Mouse (Mus musculus): ENCODE results near the gene Ccdc171. TPM values are rescaled to one million over a fixed set of nuclear protein-coding genes. Genes with fewer than 3 reads are reported as not detected.
"Not testable (repeated sequence)": the region's sequence is repeated elsewhere in the genome, so short reads cannot be mapped to it uniquely, and the experiment has no call there.

Ccdc171 gene
- polyA plus RNA-seq, 1 experiment from 2014 or later, result 6.5 TPM

- no peaks in the 10 kb centered on the region for H3K4me1 ChIP-seq (ENCODE audit: control insufficient read depth, insufficient read depth, low read length)
- H3K4me3 ChIP-seq (ENCODE audit: low read depth, low read length), result no peak overlapping the region
- H3K27ac ChIP-seq (ENCODE audit: low read length), result no peak overlapping the region
- H3K27me3 ChIP-seq (ENCODE audit: control insufficient read depth, insufficient read depth, low read length), result no peaks in the 10 kb centered on the region
- no peaks in the 10 kb centered on the region for H3K36me3 ChIP-seq (ENCODE audit: control insufficient read depth, insufficient read depth, low read length)
- H3K4me2 ChIP-seq (replicated peaks; ENCODE audit: low read depth, low read length), result no peak overlapping the region
- no peak overlapping the region for H3K9ac ChIP-seq (replicated peaks; ENCODE audit: low read depth, low read length)
- 58% methylated on average over 2 of the region's 2 CpGs for WGBS
- H3K9me3 ChIP-seq (ENCODE audit: control insufficient read depth, low read depth, low read length), result no peaks in the 10 kb centered on the region
- ATAC-seq (ENCODE audit: insufficient number of reproducible peaks, insufficient read depth, low FRiP score, low read depth), result no peak
Observed at GRCm38 (mm10) chr4:83669552-83669951, 144.2 kb downstream of the Ccdc171 start.

DNA sequence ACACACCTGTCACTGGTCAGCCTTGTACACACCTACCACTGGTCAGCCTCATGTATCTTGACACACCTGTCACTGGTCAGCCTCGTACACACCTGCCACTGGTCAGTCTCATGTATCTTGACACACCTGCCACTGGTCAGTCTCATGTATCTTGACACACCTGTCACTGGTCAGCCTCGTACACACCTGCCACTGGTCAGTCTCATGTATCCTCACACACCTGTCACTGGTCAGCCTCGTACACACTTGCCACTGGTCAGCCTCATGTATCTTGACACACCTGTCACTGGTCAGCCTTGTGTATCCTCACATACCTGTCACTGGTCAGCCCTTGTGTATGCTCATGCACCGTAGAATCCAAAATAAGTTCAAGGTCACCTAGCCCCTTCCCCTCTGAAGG lies 150.0 kb downstream of the Ccdc171 start:
- ATAC-seq (ENCODE audit: insufficient number of reproducible peaks, insufficient read depth, low FRiP score, low read depth); H3K4me1 ChIP-seq (ENCODE audit: control insufficient read depth, insufficient read depth, low read length); H3K36me3 ChIP-seq (ENCODE audit: control insufficient read depth, insufficient read depth, low read length); H3K27me3 ChIP-seq (ENCODE audit: control insufficient read depth, insufficient read depth, low read length); H3K27ac ChIP-seq (ENCODE audit: low read length); H3K9ac ChIP-seq (replicated peaks; ENCODE audit: low read depth, low read length); H3K9me3 ChIP-seq (ENCODE audit: control insufficient read depth, low read depth, low read length); H3K4me2 ChIP-seq (replicated peaks; ENCODE audit: low read depth, low read length); H3K4me3 ChIP-seq (ENCODE audit: low read depth, low read length): not testable (repeated sequence)
- 88% methylated on average over 4 of the region's 4 CpGs for WGBS

- Histone ChIP-seq H3K9me3 (ENCODE audit: control insufficient read depth, low read depth, low read length) (0 out of 2 replicates have a peak, but pooled peaks cover 4% of the 10 kb centered on the region), H3K4me3 (ENCODE audit: low read depth, low read length) (no peak overlapping the region), H3K4me1 (ENCODE audit: control insufficient read depth, insufficient read depth, low read length) (no peaks in the 10 kb centered on the region), H3K27ac (ENCODE audit: low read length) (no peak overlapping the region), H3K9ac (replicated peaks; ENCODE audit: low read depth, low read length) (no peak overlapping the region), H3K27me3 (ENCODE audit: control insufficient read depth, insufficient read depth, low read length) (no peaks in the 10 kb centered on the region), H3K36me3 (ENCODE audit: control insufficient read depth, insufficient read depth, low read length) (no peaks in the 10 kb centered on the region), H3K4me2 (replicated peaks; ENCODE audit: low read depth, low read length) (no peak overlapping the region)
- WGBS, result 90% methylated on average over 4 of the region's 4 CpGs
- no peak for ATAC-seq (ENCODE audit: insufficient number of reproducible peaks, insufficient read depth, low FRiP score, low read depth)
Observed at GRCm38 (mm10) chr4:83676444-83676843, 151.1 kb downstream of the Ccdc171 start.

- 91% methylated on average over 14 of the region's 14 CpGs for WGBS
- no peak overlapping the region for H3K4me3 ChIP-seq (ENCODE audit: low read depth, low read length)
- H3K9ac ChIP-seq (replicated peaks; ENCODE audit: low read depth, low read length), result no peak overlapping the region
- H3K36me3 ChIP-seq (ENCODE audit: control insufficient read depth, insufficient read depth, low read length), result no peaks in the 10 kb centered on the region
- no peaks in the 10 kb centered on the region for H3K4me1 ChIP-seq (ENCODE audit: control insufficient read depth, insufficient read depth, low read length)
- no peaks in the 10 kb centered on the region for H3K9me3 ChIP-seq (ENCODE audit: control insufficient read depth, low read depth, low read length)
- no peak overlapping the region for H3K27ac ChIP-seq (ENCODE audit: low read length)
- H3K27me3 ChIP-seq (ENCODE audit: control insufficient read depth, insufficient read depth, low read length), result no peaks in the 10 kb centered on the region
- ATAC-seq (ENCODE audit: insufficient number of reproducible peaks, insufficient read depth, low FRiP score, low read depth), result no peak
- no peak overlapping the region for H3K4me2 ChIP-seq (replicated peaks; ENCODE audit: low read depth, low read length)
Observed at GRCm38 (mm10) chr4:83681081-83681480, 155.7 kb downstream of the Ccdc171 start.

- H3K4me1 ChIP-seq (ENCODE audit: control insufficient read depth, insufficient read depth, low read length), result no peaks in the 10 kb centered on the region
- H3K9me3 ChIP-seq (ENCODE audit: control insufficient read depth, low read depth, low read length), result no peaks in the 10 kb centered on the region
Observed at GRCm38 (mm10) chr4:83682866-83683265, 157.5 kb downstream of the Ccdc171 start.

GRCm38 (mm10) chr4:83700190-83700589 lies 174.8 kb downstream of the Ccdc171 start:
- Histone ChIP-seq H3K27me3 (ENCODE audit: control insufficient read depth, insufficient read depth, low read length) (no peaks in the 10 kb centered on the region), H3K9me3 (ENCODE audit: control insufficient read depth, low read depth, low read length) (no peaks in the 10 kb centered on the region)

More at GRCm38 (mm10) chr4:83682866-83683265, 157.5 kb downstream of the Ccdc171 start:
- H3K4me2 ChIP-seq (replicated peaks; ENCODE audit: low read depth, low read length), result no peak overlapping the region
- no peak overlapping the region for H3K4me3 ChIP-seq (ENCODE audit: low read depth, low read length)
- H3K27me3 ChIP-seq (ENCODE audit: control insufficient read depth, insufficient read depth, low read length), result no peaks in the 10 kb centered on the region
- no peaks in the 10 kb centered on the region for H3K36me3 ChIP-seq (ENCODE audit: control insufficient read depth, insufficient read depth, low read length)
- no peak overlapping the region for H3K27ac ChIP-seq (ENCODE audit: low read length)
- no peak for ATAC-seq (ENCODE audit: insufficient number of reproducible peaks, insufficient read depth, low FRiP score, low read depth)
- no peak overlapping the region for H3K9ac ChIP-seq (replicated peaks; ENCODE audit: low read depth, low read length)
- WGBS, result 84% methylated on average over 7 of the region's 7 CpGs

GRCm38 (mm10) chr4:83716996-83717395 lies 191.7 kb downstream of the Ccdc171 start:
- Histone ChIP-seq H3K4me1 (ENCODE audit: control insufficient read depth, insufficient read depth, low read length) (no peaks in the 10 kb centered on the region), H3K4me2 (replicated peaks; ENCODE audit: low read depth, low read length) (no peak overlapping the region), H3K9ac (replicated peaks; ENCODE audit: low read depth, low read length) (no peak overlapping the region), H3K4me3 (ENCODE audit: low read depth, low read length) (no peak overlapping the region), H3K27me3 (ENCODE audit: control insufficient read depth, insufficient read depth, low read length) (no peaks in the 10 kb centered on the region), H3K9me3 (ENCODE audit: control insufficient read depth, low read depth, low read length) (no peaks in the 10 kb centered on the region), H3K27ac (ENCODE audit: low read length) (no peak overlapping the region), H3K36me3 (ENCODE audit: control insufficient read depth, insufficient read depth, low read length) (no peaks in the 10 kb centered on the region)
- ATAC-seq (ENCODE audit: insufficient number of reproducible peaks, insufficient read depth, low FRiP score, low read depth), result no peak
- 83% methylated on average over 1 of the region's 1 CpGs for WGBS

More at GRCm38 (mm10) chr4:83700190-83700589, 174.8 kb downstream of the Ccdc171 start:
- Histone ChIP-seq H3K4me2 (replicated peaks; ENCODE audit: low read depth, low read length) (no peak overlapping the region), H3K36me3 (ENCODE audit: control insufficient read depth, insufficient read depth, low read length) (no peaks in the 10 kb centered on the region), H3K4me1 (ENCODE audit: control insufficient read depth, insufficient read depth, low read length) (no peaks in the 10 kb centered on the region), H3K4me3 (ENCODE audit: low read depth, low read length) (no peak overlapping the region), H3K9ac (replicated peaks; ENCODE audit: low read depth, low read length) (no peak overlapping the region), H3K27ac (ENCODE audit: low read length) (no peak overlapping the region)
- WGBS, result 58% methylated on average over 3 of the region's 3 CpGs
- no peak for ATAC-seq (ENCODE audit: insufficient number of reproducible peaks, insufficient read depth, low FRiP score, low read depth)

- Histone ChIP-seq H3K4me1 (ENCODE audit: control insufficient read depth, insufficient read depth, low read length) (no peaks in the 10 kb centered on the region), H3K27ac (ENCODE audit: low read length) (no peak overlapping the region), H3K27me3 (ENCODE audit: control insufficient read depth, insufficient read depth, low read length) (no peaks in the 10 kb centered on the region), H3K9me3 (ENCODE audit: control insufficient read depth, low read depth, low read length) (no peaks in the 10 kb centered on the region), H3K9ac (replicated peaks; ENCODE audit: low read depth, low read length) (no peak overlapping the region), H3K4me2 (replicated peaks; ENCODE audit: low read depth, low read length) (no peak overlapping the region), H3K4me3 (ENCODE audit: low read depth, low read length) (no peak overlapping the region), H3K36me3 (ENCODE audit: control insufficient read depth, insufficient read depth, low read length) (no peaks in the 10 kb centered on the region)
- no peak for ATAC-seq (ENCODE audit: insufficient number of reproducible peaks, insufficient read depth, low FRiP score, low read depth)
- WGBS, result 63% methylated on average over 11 of the region's 11 CpGs
Observed at GRCm38 (mm10) chr4:83719816-83720215, 194.5 kb downstream of the Ccdc171 start.

DNA sequence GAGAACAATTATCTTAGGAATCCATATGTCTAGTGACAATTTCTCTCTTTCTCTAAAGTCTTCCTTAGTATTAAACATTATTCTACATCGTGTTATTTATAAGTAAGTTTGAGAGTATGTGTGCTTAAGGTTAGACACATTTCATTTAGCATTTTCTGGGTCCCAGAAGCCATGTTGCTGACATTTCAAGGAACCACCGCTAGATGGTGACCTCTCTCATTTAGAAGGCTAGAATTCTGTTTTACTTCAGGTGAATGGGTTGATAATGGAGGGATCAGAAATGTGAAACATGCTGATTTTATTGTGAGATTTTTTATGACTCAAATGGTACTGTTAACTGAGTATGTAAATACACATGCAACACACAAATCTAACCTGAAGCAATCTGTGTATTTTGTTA lies 199.8 kb downstream of the Ccdc171 start:
- no peak overlapping the region for H3K4me2 ChIP-seq (replicated peaks; ENCODE audit: low read depth, low read length)
- H3K9me3 ChIP-seq (ENCODE audit: control insufficient read depth, low read depth, low read length), result no peaks in the 10 kb centered on the region
- H3K4me1 ChIP-seq (ENCODE audit: control insufficient read depth, insufficient read depth, low read length), result no peaks in the 10 kb centered on the region
- no peak overlapping the region for H3K4me3 ChIP-seq (ENCODE audit: low read depth, low read length)
- H3K27ac ChIP-seq (ENCODE audit: low read length), result no peak overlapping the region
- no peaks in the 10 kb centered on the region for H3K36me3 ChIP-seq (ENCODE audit: control insufficient read depth, insufficient read depth, low read length)
- H3K9ac ChIP-seq (replicated peaks; ENCODE audit: low read depth, low read length), result no peak overlapping the region
- ATAC-seq (ENCODE audit: insufficient number of reproducible peaks, insufficient read depth, low FRiP score, low read depth), result no peak
- 5% methylated on average over 2 of the region's 2 CpGs for WGBS
- no peaks in the 10 kb centered on the region for H3K27me3 ChIP-seq (ENCODE audit: control insufficient read depth, insufficient read depth, low read length)

All from stomach, embryonic 14.5 days (tissue).